Mouse (Mus musculus) midbrain, embryonic 10.5 days (tissue): ENCODE measurements around the gene Hist1h4a. TPM values are rescaled to one million over a fixed set of nuclear protein-coding genes. Genes with fewer than 3 reads are reported as not detected.
A peak's percentile ranks its signal among the peaks of the same experiment; 100 is the strongest.
"Not testable (repeated sequence)": the region's sequence is repeated elsewhere in the genome, so short reads cannot be mapped to it uniquely, and the experiment has no call there.

Experiments
- DNase-seq: peaks from one replicate; pipeline ENCODE4 v3.0.0-alpha.2; 2017; ENCODE audit warnings: low spot score
- H3K27ac ChIP-seq: fragments of 300-500 bp; sonication (generic); replicated peaks from 2 replicates; pipeline ENCODE4 v1.5.1; 2016; ENCODE audit warnings: mild to moderate bottlenecking
- H3K27me3 ChIP-seq: fragments of 300-500 bp; sonication (generic); 2 replicates; pipeline ENCODE4 v1.6.1; 2016; ENCODE audit warnings: low read depth, mild to moderate bottlenecking; ENCODE audit not compliant: poor library complexity, severe bottlenecking
- H3K36me3 ChIP-seq: fragments of 300-500 bp; sonication (generic); 2 replicates; pipeline ENCODE4 v1.6.1; 2016; ENCODE audit warnings: mild to moderate bottlenecking, moderate library complexity
- H3K4me1 ChIP-seq: fragments of 300-500 bp; sonication (generic); 2 replicates; pipeline ENCODE4 v1.6.1; 2016
- H3K4me3 ChIP-seq: fragments of 300-500 bp; sonication (generic); 2 replicates; pipeline ENCODE4 v1.5.1; 2016; ENCODE audit warnings: mild to moderate bottlenecking, moderate library complexity
- H3K9me3 ChIP-seq: fragments of 300-500 bp; sonication (generic); replicated peaks from 2 replicates; pipeline ENCODE4 v1.6.1; 2016; ENCODE audit warnings: mild to moderate bottlenecking
- WGBS: fragments of 180-500 bp; shearing (Covaris S2); methylation state at CpG from one replicate; pipeline ENCODE4 v1.1.7; 2016; 5-methylcytosine and 5-hydroxymethylcytosine counted together
- polyA plus RNA-seq: library from polyadenylated mRNA; unstranded; fragments of >200 nt; fragmentation: Nextera tagmentation; extraction: Ambion mirVana; gene quantifications from 2 replicates; pipeline ENCODE4 v1.2.1, GENCODE M21; 2016

Gene Hist1h4a
- polyA plus RNA-seq, 1 experiment from 2014 or later: 0.42 TPM

DNA sequence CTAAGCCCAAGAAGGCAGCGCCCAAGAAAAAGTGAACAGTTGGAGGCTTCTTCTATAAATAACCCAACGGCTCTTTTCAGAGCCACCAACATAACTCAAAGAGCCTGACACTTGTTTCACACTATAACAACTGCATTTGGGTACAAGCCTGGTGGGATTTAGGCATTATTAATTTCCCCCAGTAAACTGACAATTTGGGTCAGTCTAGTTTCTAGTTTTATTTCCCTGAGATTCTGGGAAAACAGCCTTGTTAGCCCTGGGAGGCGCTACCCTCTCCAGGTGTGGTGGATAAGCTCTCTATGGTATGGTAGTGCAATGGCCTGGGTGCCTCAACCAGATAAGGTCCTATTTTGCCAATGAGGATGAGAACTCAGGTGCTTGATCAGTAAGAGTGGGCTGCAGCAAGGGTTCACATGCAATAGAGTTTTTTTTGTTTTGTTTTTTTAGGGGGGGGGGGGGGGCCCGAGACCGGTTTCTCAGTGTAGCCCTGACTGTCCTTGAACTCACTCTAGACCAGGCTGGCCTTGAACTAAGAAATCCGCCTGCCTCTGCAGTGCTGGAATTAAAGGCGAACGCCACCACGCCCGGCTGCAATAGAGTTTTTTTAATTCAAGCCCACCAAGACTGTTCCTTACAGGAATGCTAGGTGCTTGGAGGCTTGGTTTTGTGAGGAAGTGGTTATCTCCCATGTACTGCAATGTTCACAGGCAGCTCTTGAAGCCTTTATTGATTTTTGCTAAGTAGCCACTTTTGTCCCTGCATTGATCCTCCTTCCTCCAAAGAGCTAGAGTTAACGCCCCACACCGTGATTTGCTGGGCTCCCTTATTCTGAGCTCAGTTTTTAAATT lies 3.5 kb upstream of the Hist1h4a start:
- Histone ChIP-seq H3K4me3 (peak overlapping the region; percentile 69), H3K36me3 (no peaks in the 10 kb centered on the region), H3K4me1 (peaks cover 36% of the 10 kb centered on the region), H3K9me3 (no peaks in the 10 kb centered on the region), H3K27me3 (no peaks in the 10 kb centered on the region), H3K27ac (peak overlapping the region; percentile 92)
- peak; percentile 52 for DNase-seq
- WGBS: 27% methylated on average over 12 of the region's 12 CpGs

DNA sequence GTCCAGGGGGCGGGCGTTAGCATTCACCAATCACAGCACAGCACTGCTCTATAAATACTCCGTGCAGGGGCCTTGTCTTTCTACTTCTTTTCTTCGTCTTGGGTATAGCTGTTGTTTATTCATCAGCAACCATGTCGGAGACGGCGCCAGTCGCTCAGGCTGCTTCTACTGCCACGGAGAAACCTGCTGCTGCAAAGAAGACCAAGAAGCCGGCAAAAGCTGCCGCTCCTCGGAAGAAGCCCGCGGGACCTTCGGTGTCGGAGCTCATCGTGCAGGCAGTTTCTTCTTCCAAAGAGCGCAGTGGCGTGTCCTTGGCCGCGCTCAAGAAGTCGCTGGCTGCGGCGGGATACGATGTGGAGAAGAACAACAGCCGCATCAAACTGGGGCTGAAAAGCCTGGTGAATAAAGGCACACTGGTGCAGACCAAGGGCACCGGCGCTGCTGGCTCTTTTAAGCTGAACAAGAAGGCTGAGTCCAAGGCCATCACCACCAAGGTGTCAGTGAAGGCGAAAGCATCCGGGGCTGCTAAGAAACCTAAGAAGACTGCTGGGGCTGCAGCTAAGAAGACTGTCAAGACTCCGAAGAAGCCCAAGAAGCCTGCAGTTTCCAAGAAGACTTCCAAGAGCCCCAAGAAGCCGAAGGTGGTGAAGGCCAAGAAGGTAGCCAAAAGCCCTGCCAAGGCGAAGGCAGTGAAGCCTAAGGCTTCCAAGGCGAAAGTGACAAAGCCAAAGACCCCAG lies 2.7 kb upstream of the Hist1h4a start, which contains the start of gene Hist1h1a:
Hist1h1a (plus strand) TSS at position 81 of the 738 bp plus-strand sequence.
- 3% methylated on average over 34 of the region's 34 CpGs for WGBS
- Histone ChIP-seq H3K27ac (peak within 1 kb of the TSS; percentile 92), H3K4me3 (peak within 1 kb of the TSS; percentile 69), H3K9me3 (no peaks in the 10 kb centered on the region), H3K27me3 (no peaks in the 10 kb centered on the region), H3K4me1 (peaks cover 40% of the 10 kb centered on the region), H3K36me3 (no peaks in the 10 kb centered on the region)
- DNase-seq: peak; percentile 92

- H3K4me3 ChIP-seq: peak overlapping the region; percentile 69
- no peak for DNase-seq
- under 1% methylated on average over 10 of the region's 10 CpGs for WGBS
- peak overlapping the region; percentile 92 for H3K27ac ChIP-seq
- peaks cover 40% of the 10 kb centered on the region for H3K4me1 ChIP-seq
- H3K36me3 ChIP-seq: no peaks in the 10 kb centered on the region
- no peaks in the 10 kb centered on the region for H3K27me3 ChIP-seq
- no peaks in the 10 kb centered on the region for H3K9me3 ChIP-seq
Observed at GRCm38 (mm10) chr13:23763242-23763585, 2.2 kb upstream of the Hist1h4a start.

- peak; percentile 69 for DNase-seq
- H3K27me3 ChIP-seq, H3K9me3 ChIP-seq, H3K36me3 ChIP-seq: not testable (repeated sequence)
- peaks cover 49% of the 10 kb centered on the region for H3K4me1 ChIP-seq
- peak within 1 kb of the TSS; percentile 92 for H3K27ac ChIP-seq
- H3K4me3 ChIP-seq: peak within 1 kb of the TSS; percentile 69
- WGBS: under 1% methylated on average over 40 of the region's 52 CpGs
Observed at GRCm38 (mm10) chr13:23761871-23762821, 1.1 kb upstream of the Hist1h4a start, which contains the start of gene Hist1h3a. Gene Hist1h3a, minus strand, starts transcription at chr13:23762386.

GRCm38 (mm10) chr13:23760240-23760971 lies 624 bp downstream of the Hist1h4a start:
- peak; percentile 50 for DNase-seq
- Histone ChIP-seq H3K4me1 (peaks cover 50% of the 10 kb centered on the region), H3K36me3 (no peaks in the 10 kb centered on the region), H3K4me3 (peak overlapping the region; percentile 69), H3K27me3 (no peaks in the 10 kb centered on the region), H3K9me3 (no peaks in the 10 kb centered on the region), H3K27ac (peak overlapping the region; percentile 92)
- WGBS: under 1% methylated on average over 22 of the region's 27 CpGs

DNA sequence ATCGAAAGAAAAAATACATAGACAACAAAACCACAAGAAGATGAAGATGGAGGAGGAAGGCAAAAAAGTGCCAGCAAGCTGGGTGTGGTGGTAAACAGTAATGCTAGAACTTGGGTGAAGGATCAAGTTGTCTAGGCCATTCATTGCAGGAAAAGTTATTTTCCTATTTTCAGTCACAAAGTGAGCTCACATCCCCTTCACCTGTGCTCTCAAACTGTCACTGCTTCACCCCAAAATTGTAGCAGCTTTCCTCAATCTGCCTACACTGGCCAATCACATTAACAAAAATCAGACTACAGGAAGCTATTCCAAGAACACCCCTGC lies 1.2 kb downstream of the Hist1h4a start:
- DNase-seq: no peak
- WGBS: 70% methylated on average over 1 of the region's 1 CpGs
- Histone ChIP-seq H3K4me1 (peaks cover 46% of the 10 kb centered on the region), H3K9me3 (no peaks in the 10 kb centered on the region), H3K36me3 (no peaks in the 10 kb centered on the region), H3K27ac (peak overlapping the region; percentile 92), H3K27me3 (no peaks in the 10 kb centered on the region), H3K4me3 (peak overlapping the region; percentile 69)

GRCm38 (mm10) chr13:23759251-23759771 lies 1.7 kb downstream of the Hist1h4a start:
- Histone ChIP-seq H3K27me3 (no peaks in the 10 kb centered on the region), H3K4me3 (peak overlapping the region; percentile 69; the same call in 1 of the 2 replicates), H3K4me1 (peaks cover 40% of the 10 kb centered on the region), H3K9me3 (no peaks in the 10 kb centered on the region), H3K27ac (peak overlapping the region; percentile 92), H3K36me3 (no peaks in the 10 kb centered on the region)
- WGBS: 81% methylated on average over 3 of the region's 3 CpGs
- DNase-seq: no peak

DNA sequence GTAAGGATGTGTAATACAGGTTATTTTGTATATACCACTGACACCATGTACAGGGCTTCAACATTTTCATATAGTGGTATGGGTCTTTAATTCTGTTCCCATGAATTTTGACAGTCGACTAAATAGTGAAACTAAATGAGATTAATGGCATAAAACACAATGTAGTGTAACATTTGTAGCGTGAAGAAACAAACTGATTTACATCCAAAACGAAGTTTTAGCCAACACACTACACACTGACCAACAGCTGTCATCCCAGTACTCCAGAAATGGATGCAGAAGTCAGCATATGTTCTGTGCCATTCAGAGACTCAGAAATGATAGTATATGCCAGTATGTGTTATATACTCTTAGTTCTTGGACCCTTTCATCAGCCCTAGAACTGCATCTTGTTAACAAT lies 3.1 kb downstream of the Hist1h4a start:
- H3K36me3 ChIP-seq: no peaks in the 10 kb centered on the region
- DNase-seq: no peak
- H3K9me3 ChIP-seq: no peaks in the 10 kb centered on the region
- H3K27ac ChIP-seq: peak overlapping the region; percentile 92
- H3K4me3 ChIP-seq: peak overlapping the region; percentile 53; the same call in 1 of the 2 replicates
- H3K4me1 ChIP-seq: peaks cover 32% of the 10 kb centered on the region
- WGBS: 44% methylated on average over 3 of the region's 3 CpGs
- H3K27me3 ChIP-seq: no peaks in the 10 kb centered on the region

- Histone ChIP-seq H3K9me3 (no peaks in the 10 kb centered on the region), H3K27me3 (no peaks in the 10 kb centered on the region), H3K4me3 (peak overlapping the region; percentile 53), H3K36me3 (no peaks in the 10 kb centered on the region), H3K4me1 (peaks cover 36% of the 10 kb centered on the region), H3K27ac (peak overlapping the region; percentile 92)
- peak; percentile 63 for DNase-seq
- WGBS: under 1% methylated on average over 23 of the region's 23 CpGs
Observed at GRCm38 (mm10) chr13:23757211-23757773, 3.7 kb downstream of the Hist1h4a start.

- Histone ChIP-seq H3K27ac (peak within 1 kb of the TSS; percentile 92), H3K4me3 (peak within 1 kb of the TSS; percentile 53), H3K27me3 (no peaks in the 10 kb centered on the region), H3K9me3 (no peaks in the 10 kb centered on the region), H3K4me1 (peaks cover 36% of the 10 kb centered on the region), H3K36me3 (no peaks in the 10 kb centered on the region)
- under 1% methylated on average over 20 of the region's 22 CpGs for WGBS
- peak; percentile 89 for DNase-seq
Observed at GRCm38 (mm10) chr13:23756790-23757189, 4.2 kb downstream of the Hist1h4a start, which contains the start of gene Hist1h4b. Gene Hist1h4b, plus strand, starts transcription at chr13:23757013.

DNA sequence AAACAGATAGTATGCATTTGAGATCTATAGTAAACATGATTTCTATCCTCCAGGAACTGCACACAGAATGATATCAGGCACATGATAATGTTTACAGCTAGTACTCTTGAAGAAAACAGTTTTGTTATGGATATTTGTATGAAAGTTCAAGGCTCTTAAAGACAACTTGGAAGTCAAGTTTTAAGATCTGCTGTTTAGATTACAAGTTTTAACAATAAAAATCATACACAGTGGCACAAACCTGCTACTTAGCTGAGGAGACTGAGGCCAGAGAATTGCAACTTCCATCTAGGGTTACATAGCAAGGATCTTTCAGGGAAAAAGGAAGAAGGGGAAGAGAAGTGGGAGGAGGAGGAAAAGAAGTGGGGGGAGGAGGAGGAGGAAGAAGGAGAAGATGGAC lies 6.0 kb downstream of the Hist1h4a start:
- Histone ChIP-seq H3K36me3 (no peaks in the 10 kb centered on the region), H3K27ac (peak overlapping the region; percentile 92), H3K4me3 (no peak overlapping the region), H3K4me1 (peaks cover 28% of the 10 kb centered on the region), H3K9me3 (no peaks in the 10 kb centered on the region), H3K27me3 (no peaks in the 10 kb centered on the region)
- no peak for DNase-seq
